Mouse (Mus musculus) ES-Bruce4 (cell line): ENCODE results near the gene Hs3st2. TPM values are rescaled to one million over a fixed set of nuclear protein-coding genes. Genes with fewer than 3 reads are reported as not detected.

Source experiments
- H3K27ac ChIP-seq: 2 replicates; pipeline ENCODE4 v1.5.1; 2012; ENCODE audit warnings: low read length, inconsistent platforms; ENCODE audit not compliant: insufficient read depth
- H3K27me3 ChIP-seq: 2 replicates; pipeline ENCODE4 v1.6.1; 2012; ENCODE audit warnings: mild to moderate bottlenecking, low read length, inconsistent platforms; ENCODE audit not compliant: control insufficient read depth, poor library complexity, insufficient read depth, severe bottlenecking
- H3K36me3 ChIP-seq: 2 replicates; pipeline ENCODE4 v1.6.1; 2012; ENCODE audit warnings: inconsistent platforms, mild to moderate bottlenecking, low read length, moderate library complexity; ENCODE audit not compliant: control insufficient read depth, poor library complexity, insufficient read depth, severe bottlenecking
- H3K4me1 ChIP-seq: one replicate; pipeline ENCODE4 v1.8.1; 2011; ENCODE audit warnings: low read length; ENCODE audit not compliant: control insufficient read depth, insufficient read depth
- H3K4me3 ChIP-seq: 2 replicates; pipeline ENCODE4 v1.5.1; 2011; ENCODE audit warnings: low read depth, mild to moderate bottlenecking, low read length
- H3K9ac ChIP-seq: 2 replicates; pipeline ENCODE4 v1.6.1; 2012; ENCODE audit warnings: low read depth, mild to moderate bottlenecking, inconsistent platforms; ENCODE audit not compliant: poor library complexity, severe bottlenecking
- H3K9me3 ChIP-seq: replicated peaks from 2 replicates; pipeline ENCODE4 v1.6.1; 2012; ENCODE audit warnings: mild to moderate bottlenecking, low read length, inconsistent platforms; ENCODE audit not compliant: control insufficient read depth, poor library complexity, insufficient read depth, severe bottlenecking
- CTCF ChIP-seq: IDR thresholded peaks from one replicate; pipeline ENCODE4 v1.8.1; 2011; ENCODE audit warnings: low read depth, low read length
- EP300 ChIP-seq: IDR thresholded peaks from 2 replicates; pipeline ENCODE4 v1.6.1; 2011; ENCODE audit warnings: low read depth, low read length; ENCODE audit not compliant: insufficient read depth
- POLR2A ChIP-seq: IDR thresholded peaks from one replicate; pipeline ENCODE4 v1.8.1; 2011; ENCODE audit warnings: low read length; ENCODE audit not compliant: insufficient read depth
- polyA plus RNA-seq: library from polyadenylated mRNA; stranded (reverse); fragments of >200 nt; gene quantifications from 2 replicates; pipeline ENCODE4 v1.2.4, GENCODE M21; 2011; ENCODE audit warnings: low read depth; ENCODE audit not compliant: missing spikeins, insufficient read depth, insufficient read length

Hs3st2 gene
- polyA plus RNA-seq, 1 experiment: not detected

GRCm38 (mm10) chr7:121487291-121487690 is 95.6 kb downstream of the Hs3st2 start:
- H3K27ac ChIP-seq: no peak overlapping the region
- H3K9ac ChIP-seq: no peak overlapping the region
- H3K27me3 ChIP-seq: no peaks in the 10 kb centered on the region
- no peaks in the 10 kb centered on the region for H3K4me1 ChIP-seq
- no peaks in the 10 kb centered on the region for H3K36me3 ChIP-seq
- H3K4me3 ChIP-seq: no peak overlapping the region
- no peaks in the 10 kb centered on the region for H3K9me3 ChIP-seq
- TF ChIP-seq CTCF (no peak), EP300 (no peak)

GRCm38 (mm10) chr7:121489401-121489800 is 97.7 kb downstream of the Hs3st2 start:
- TF ChIP-seq CTCF: no peak
- no peak for TF ChIP-seq EP300
- TF ChIP-seq POLR2A: no peak
- Histone ChIP-seq H3K9ac (no peak overlapping the region), H3K27ac (no peak overlapping the region), H3K36me3 (no peaks in the 10 kb centered on the region), H3K4me3 (no peak overlapping the region), H3K27me3 (no peaks in the 10 kb centered on the region), H3K4me1 (no peaks in the 10 kb centered on the region), H3K9me3 (no peaks in the 10 kb centered on the region)

- H3K4me3 ChIP-seq: no peak overlapping the region
- H3K27me3 ChIP-seq: no peaks in the 10 kb centered on the region
- no peaks in the 10 kb centered on the region for H3K36me3 ChIP-seq
- no peaks in the 10 kb centered on the region for H3K9me3 ChIP-seq
- no peaks in the 10 kb centered on the region for H3K4me1 ChIP-seq
- H3K27ac ChIP-seq: no peak overlapping the region
- TF ChIP-seq EP300 (no peak), POLR2A (no peak), CTCF (no peak)
- no peak overlapping the region for H3K9ac ChIP-seq
These were observed 99.9 kb downstream of the Hs3st2 start for GRCm38 (mm10) chr7:121491455-121492005.

- Histone ChIP-seq H3K27ac (no peak overlapping the region), H3K4me3 (no peak overlapping the region), H3K4me1 (no peaks in the 10 kb centered on the region), H3K9me3 (no peaks in the 10 kb centered on the region), H3K36me3 (no peaks in the 10 kb centered on the region), H3K9ac (no peak overlapping the region), H3K27me3 (no peaks in the 10 kb centered on the region)
- TF ChIP-seq CTCF (no peak), EP300 (no peak)
These were observed 108.9 kb downstream of the Hs3st2 start for GRCm38 (mm10) chr7:121500516-121500915.

GRCm38 (mm10) chr7:121501666-121502065 is 110.0 kb downstream of the Hs3st2 start:
- TF ChIP-seq CTCF (no peak), POLR2A (no peak), EP300 (no peak)
- Histone ChIP-seq H3K9me3 (no peaks in the 10 kb centered on the region), H3K36me3 (no peaks in the 10 kb centered on the region), H3K4me1 (no peaks in the 10 kb centered on the region), H3K27ac (no peak overlapping the region), H3K9ac (no peak overlapping the region), H3K27me3 (no peaks in the 10 kb centered on the region), H3K4me3 (no peak overlapping the region)

GRCm38 (mm10) chr7:121516727-121517126 is 125.1 kb downstream of the Hs3st2 start:
- H3K4me3 ChIP-seq: no peak overlapping the region
- H3K4me1 ChIP-seq: no peaks in the 10 kb centered on the region
- H3K27me3 ChIP-seq: no peaks in the 10 kb centered on the region
- H3K36me3 ChIP-seq: no peaks in the 10 kb centered on the region
- no peak overlapping the region for H3K9ac ChIP-seq
- TF ChIP-seq EP300 (no peak), CTCF (no peak), POLR2A (no peak)
- H3K9me3 ChIP-seq: no peaks in the 10 kb centered on the region
- H3K27ac ChIP-seq: no peak overlapping the region
